Mouse (Mus musculus): ENCODE data around the gene Tjap1. TPM values are rescaled to one million over a fixed set of nuclear protein-coding genes. Genes with fewer than 3 reads are reported as not detected.
A peak's percentile ranks its signal among the peaks of the same experiment; 100 is the strongest.

The Tjap1 gene
- total RNA-seq, 2 experiments from 2014 or later = 35.9 to 48.4 TPM

- no peak for DNase-seq (ENCODE audit: low spot score in 2 of 2)
- intact Hi-C loops (cut with DNase I) = loop anchor here (5.0 kb wide), 1 partner anchor 253 kb away; no protein-coding TSS in a partner anchor
Measured at GRCm38 (mm10) chr17:46259675-46260074, 23.2 kb downstream of the Tjap1 start.

GRCm38 (mm10) chr17:46258279-46259053, 24.4 kb downstream of the Tjap1 start:
- DNase-seq (ENCODE audit: low spot score in 2 of 2) = peak in 1 of 2 experiments; percentile 3
- intact Hi-C loops (cut with DNase I) = no loop called here

DNA sequence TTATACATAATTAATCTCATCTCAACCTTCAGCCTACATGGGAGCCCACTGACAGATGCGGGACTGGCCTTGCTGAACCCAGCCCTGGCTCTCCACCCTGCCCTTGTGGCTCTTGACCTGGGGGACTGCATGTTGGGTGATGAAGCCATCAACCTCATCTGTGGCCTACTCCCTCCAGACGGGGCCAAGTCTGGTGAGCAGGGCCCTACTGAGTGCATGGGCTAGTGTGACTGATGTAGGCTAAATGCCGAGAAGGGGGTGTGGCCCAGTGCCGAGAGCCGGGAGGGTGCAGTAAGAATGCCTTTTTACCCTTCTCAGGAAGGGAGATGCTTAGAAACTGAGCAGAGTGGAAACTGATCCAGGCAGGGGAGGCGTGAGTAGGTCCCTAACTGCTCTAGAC, 27.7 kb downstream of the Tjap1 start:
- intact Hi-C loops (cut with DNase I) = no loop called here
- no peak for DNase-seq (ENCODE audit: low spot score in 2 of 2)

GRCm38 (mm10) chr17:46254106-46254505, 28.7 kb downstream of the Tjap1 start:
- DNase-seq (ENCODE audit: low spot score in 2 of 2) = no peak
- intact Hi-C loops (cut with DNase I) = no loop called here

GRCm38 (mm10) chr17:46253452-46254084, 29.3 kb downstream of the Tjap1 start, which contains the start of gene Lrrc73:
TSS of gene Lrrc73 (plus strand) at chr17:46253531.
- intact Hi-C loops (cut with DNase I) = no loop called here
- DNase-seq (ENCODE audit: low spot score in 2 of 2) = peak; percentile 93 to 94

GRCm38 (mm10) chr17:46252571-46253451, 30.0 kb downstream of the Tjap1 start:
- no peak for DNase-seq (ENCODE audit: low spot score in 2 of 2)
- intact Hi-C loops (cut with DNase I) = no loop called here

GRCm38 (mm10) chr17:46251174-46251573, 31.7 kb downstream of the Tjap1 start:
- no peak for DNase-seq (ENCODE audit: low spot score in 2 of 2)
- intact Hi-C loops (cut with DNase I) = no loop called here

DNA sequence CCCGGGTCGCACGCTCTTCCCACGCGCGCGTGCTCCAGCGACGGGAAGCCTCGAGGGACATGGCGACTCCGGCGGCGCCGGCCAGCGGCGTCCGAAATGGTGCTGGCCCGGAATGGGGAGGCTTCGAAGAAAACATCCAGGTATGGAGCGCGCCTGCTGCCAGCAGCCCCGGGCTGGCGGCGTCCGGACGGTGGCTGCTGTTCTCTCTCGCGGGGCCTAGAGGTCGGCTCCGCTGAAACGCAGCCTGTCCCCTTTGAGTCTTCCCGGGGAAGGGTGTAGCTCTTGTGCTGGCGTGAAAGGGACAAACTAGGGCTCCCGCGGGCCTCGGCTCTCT, 34.7 kb downstream of the Tjap1 start:
- intact Hi-C loops (cut with DNase I) = no loop called here
- DNase-seq (ENCODE audit: low spot score in 2 of 2) = no peak

DNA sequence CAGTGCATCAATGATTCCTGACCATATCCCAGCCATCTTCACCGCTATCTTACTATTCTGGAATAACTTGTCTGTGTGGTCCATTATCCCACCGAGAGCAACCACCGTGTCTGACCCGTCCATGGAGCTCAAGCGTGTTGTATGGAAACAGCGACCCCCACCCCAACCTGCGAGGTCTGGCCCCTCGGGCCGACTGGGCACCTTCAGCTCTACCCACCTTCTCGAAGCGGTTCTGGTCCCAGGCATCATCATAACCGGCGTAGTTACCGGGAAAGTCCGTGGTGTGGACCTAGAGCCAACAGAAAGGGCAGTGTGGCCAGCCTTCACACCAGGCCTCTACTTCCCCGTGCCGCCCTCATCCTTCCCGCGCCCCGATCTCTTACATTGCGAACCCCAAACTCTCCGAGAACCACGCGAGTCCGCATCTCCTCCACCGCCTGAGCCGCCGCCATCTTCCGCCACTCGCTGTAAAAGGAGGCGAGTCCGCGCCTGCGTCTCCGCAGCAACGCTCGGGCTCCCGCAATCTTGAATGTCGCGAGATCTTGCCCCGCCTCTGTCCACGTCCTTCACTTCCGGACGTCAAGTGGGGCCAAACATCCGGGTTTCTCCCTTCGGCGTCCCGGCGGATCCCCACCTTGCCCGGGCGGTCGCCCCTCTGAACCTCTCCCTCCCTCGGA, 35.2 kb downstream of the Tjap1 start, which contains the start of the genes Polr1c and Yipf3:
TSS of gene Polr1c (minus strand) at position 543 of the 677 bp plus-strand sequence.
TSS of gene Yipf3 (plus strand) at position 569 of the 677 bp plus-strand sequence.
- intact Hi-C loops (cut with DNase I) = no loop called here
- DNase-seq (ENCODE audit: low spot score in 2 of 2) = peak; percentile 95 to 97

DNA sequence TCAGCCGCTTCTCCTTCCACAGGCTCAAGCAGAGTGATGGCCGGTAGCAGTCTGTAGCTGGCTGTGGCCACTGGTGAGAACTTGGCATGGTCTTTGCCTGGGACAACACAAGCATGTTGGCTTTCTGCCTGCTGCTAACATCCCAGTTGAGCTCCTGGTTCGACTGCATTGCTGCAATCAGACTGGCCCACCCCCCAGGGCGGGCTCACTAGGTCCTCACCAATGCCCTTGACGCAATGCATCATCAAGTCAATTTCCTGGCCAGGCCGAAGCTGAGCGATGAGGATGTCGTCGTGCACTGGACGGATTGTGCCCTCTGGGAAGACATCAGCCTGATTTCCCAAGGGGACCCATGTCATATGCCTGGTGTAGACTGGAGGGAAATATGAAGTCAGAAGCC, 38.2 kb downstream of the Tjap1 start:
- intact Hi-C loops (cut with DNase I) = no loop called here
- DNase-seq (ENCODE audit: low spot score in 2 of 2) = no peak

GRCm38 (mm10) chr17:46243624-46244023, 39.2 kb downstream of the Tjap1 start:
- intact Hi-C loops (cut with DNase I) = no loop called here
- DNase-seq (ENCODE audit: low spot score in 2 of 2) = no peak

- DNase-seq (ENCODE audit: low spot score in 2 of 2) = no peak
- intact Hi-C loops (cut with DNase I) = no loop called here
Measured at GRCm38 (mm10) chr17:46242993-46243392, 39.8 kb downstream of the Tjap1 start.

DNA sequence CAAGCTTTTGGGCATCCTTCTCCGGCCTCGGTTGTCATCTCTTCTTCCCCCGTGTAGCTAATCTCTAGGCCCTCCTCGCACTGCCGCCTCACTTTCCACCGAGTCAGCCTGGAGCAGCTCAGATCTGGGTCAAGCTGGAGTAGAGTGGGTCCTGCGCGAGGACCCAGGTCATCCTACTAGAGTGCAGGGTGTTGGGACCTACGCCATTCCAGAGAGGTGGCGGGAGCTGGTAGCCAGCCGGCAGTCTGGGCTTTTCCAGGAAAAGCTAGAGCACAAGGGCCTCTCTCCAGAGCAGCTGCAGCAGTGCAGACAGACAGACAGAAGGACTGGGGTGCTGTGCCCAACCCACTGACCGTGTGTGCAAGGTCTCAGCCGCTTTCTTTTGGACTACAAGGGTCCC, 40.6 kb downstream of the Tjap1 start:
- intact Hi-C loops (cut with DNase I) = no loop called here
- DNase-seq (ENCODE audit: low spot score in 2 of 2) = no peak

DNA sequence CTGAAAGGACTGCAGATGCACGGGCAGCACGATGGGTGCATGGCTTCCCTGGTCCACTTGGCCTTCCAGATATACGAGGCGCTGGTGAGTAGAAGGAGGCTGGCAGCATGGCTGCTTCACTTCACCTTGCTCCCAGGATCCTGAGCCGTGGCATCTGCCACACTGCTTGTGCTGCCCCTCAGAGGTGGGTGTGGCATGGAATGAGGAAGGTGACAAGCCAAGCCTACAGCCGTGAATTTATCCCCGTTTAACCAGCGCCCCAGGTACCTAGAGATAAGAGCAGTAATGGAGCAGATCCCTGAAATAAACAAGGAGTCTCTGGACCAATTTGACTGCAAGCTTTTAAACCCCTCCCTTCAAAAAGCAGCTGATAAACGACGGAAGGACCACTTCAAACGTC, 41.4 kb downstream of the Tjap1 start:
- intact Hi-C loops (cut with DNase I) = no loop called here
- no peak for DNase-seq (ENCODE audit: low spot score in 2 of 2)

- intact Hi-C loops (cut with DNase I) = no loop called here
- no peak for DNase-seq (ENCODE audit: low spot score in 2 of 2)
Measured at GRCm38 (mm10) chr17:46239516-46240114, 43.2 kb downstream of the Tjap1 start.

DNA sequence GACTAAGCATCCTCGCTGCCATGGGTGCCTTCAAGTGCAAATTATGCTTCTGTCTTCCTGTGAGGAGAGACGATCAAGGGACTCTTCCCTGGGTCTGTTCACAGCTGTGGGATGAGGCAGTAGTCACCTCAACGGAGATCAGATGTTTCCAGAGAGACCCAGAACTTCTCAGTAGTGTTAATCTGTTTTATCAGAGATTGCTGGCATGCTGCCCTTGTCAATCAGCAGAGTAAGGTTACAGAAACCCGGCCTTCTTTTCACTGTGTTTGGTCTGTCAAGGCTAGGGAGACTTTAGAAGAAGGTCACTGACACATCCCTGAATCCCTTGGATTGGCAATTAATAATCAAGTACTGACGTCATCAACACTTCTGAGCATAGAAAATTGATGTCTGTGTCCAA, 45.3 kb downstream of the Tjap1 start:
- intact Hi-C loops (cut with DNase I) = no loop called here
- no peak for DNase-seq (ENCODE audit: low spot score in 2 of 2)

DNA sequence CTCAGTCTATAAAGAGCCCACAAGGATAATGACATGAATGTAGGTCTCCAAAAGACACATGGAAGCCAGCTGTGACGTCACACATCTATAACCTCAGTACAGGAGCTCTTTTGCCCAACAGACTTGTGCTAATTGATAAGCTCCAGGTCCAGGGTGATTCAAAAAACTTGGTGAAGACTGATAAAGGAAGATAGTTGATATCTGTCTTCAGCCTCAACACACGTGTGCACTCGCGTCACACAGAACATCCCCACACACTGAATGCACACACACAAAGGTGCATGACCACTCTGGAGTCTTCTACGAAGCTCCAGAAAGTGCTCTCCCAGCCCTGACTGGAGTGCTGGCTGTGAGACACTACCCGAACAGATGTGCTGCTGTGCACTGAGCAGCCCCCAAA, 45.7 kb downstream of the Tjap1 start:
- intact Hi-C loops (cut with DNase I) = no loop called here
- no peak for DNase-seq (ENCODE audit: low spot score in 2 of 2)

DNA sequence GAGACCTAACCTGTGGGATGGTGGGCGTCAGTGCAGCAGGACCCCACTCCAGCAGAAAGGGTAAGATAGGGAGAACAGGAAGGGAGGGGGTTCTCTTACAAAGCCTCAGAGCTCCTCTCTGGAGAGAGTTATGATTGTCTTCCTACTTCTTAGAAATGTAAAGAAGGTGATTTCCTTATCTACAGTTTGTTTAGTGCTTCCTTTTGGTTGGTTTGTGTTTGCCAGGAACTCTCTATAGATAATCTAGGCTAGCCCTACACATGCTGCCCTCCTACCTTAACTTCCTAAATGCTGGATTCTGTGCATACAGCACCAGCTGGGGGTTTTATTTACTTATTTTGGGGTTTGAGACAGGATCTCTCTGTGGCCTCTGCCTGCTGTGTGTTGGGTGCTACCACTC, 46.8 kb downstream of the Tjap1 start:
- intact Hi-C loops (cut with DNase I) = no loop called here
- no peak for DNase-seq (ENCODE audit: low spot score in 2 of 2)

DNA sequence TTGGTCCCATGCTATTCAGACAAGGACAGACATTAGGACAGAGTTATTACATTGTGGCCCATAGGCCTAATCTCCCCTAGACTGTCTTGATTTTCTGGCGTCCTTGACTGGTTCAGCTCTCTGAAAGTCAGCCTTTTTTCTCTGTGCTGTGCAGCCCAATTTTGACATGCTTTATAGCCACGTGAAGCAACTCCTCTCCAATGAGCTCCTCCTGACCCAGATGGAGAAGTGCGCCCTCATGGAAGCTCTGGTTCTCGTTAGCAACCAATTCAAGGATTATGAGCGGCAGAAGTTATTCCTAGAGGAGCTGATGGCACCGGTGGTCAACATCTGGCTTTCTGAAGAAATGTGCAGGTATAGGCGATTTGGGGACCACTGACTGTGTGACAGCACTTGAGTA, 55.2 kb downstream of the Tjap1 start:
- DNase-seq (ENCODE audit: low spot score in 2 of 2) = no peak
- intact Hi-C loops (cut with DNase I) = no loop called here
